Mouse (Mus musculus): Measurements from ENCODE around the gene 1190007I07Rik.
"Not testable (repeated sequence)": the region's sequence is repeated elsewhere in the genome, so short reads cannot be mapped to it uniquely, and the experiment has no call there.

DNA sequence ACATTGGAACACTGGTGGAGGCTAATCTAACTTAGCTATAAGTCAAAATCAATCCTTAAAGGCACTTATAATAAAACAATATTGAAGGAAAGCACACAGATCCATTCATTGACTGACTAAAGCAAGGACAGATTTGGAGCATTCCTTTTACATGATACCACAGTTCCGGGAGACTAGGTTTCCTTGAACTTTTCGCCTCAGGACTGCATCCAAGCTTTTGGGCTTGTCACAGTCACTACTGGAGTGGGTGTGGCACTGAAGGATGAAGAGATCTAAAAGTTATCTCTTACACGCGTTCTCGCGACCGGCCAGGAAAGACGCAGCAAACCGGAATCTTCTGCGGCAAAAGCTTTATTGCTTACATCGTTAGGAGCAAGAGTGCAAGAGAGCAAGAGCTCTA is 51.9 kb downstream of the 1190007I07Rik start:
- TF ChIP-seq CTCF (IDR thresholded peaks at IDR 0.05; ENCODE audit: insufficient read depth, low read length); POLR2A (IDR thresholded peaks at IDR 0.05; ENCODE audit: borderline replicate concordance, extremely low read depth, low read depth, low read length): not testable (repeated sequence)

All from lung, adult 2 months (tissue).